Mouse (Mus musculus): Measurements from ENCODE around the gene Ugp2. TPM values are rescaled to one million over a fixed set of nuclear protein-coding genes. Genes with fewer than 3 reads are reported as not detected.

Gene Ugp2
- 69.3 and 72.5 TPM in 2 replicates for polyA plus RNA-seq (2014; fragmentation: Nextera tagmentation; extraction: Ambion mirVana)

DNA sequence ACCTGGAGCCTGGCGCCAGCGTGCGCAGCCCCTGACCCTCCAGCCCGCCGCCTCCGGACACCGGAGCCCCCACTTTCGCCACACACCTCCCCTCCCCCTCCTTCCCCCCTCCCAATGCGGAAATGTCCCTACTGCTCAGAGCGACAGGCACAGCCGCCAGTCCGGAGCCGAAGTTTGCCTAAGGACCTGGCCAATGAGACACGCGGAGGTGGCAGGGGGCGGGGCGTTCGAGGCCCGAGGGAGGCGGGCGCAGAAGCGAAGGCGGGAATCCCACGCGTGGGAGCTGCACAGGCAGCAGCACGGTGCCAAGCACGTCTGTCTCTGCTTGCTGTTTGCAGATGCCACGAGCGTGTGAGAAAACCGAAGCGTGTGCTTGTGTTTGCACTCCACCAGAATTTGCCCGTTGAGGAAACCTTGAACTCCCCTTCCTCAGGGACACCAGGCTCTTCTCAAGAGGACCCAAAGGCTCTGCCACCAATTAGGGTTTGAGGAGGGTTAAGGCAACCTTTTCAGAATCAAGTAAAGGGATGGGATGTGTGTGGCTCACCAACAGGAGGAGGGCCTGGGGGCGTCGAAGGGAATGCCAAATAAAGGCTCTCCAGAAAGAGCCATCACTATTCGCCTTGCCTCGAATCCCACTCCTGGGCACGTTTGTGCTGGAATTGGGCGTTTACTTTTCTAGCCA, at the start of gene Ugp2:
Gene Ugp2 (minus strand): TSS at position 80 of the 685 bp plus-strand sequence.
- no peaks in the 10 kb centered on the region for H3K36me3 ChIP-seq (ENCODE audit: control insufficient read depth, insufficient read depth, low read length)
- peak within 1 kb of the TSS; percentile 62 for H3K9ac ChIP-seq (ENCODE audit: low read length)
- no peaks in the 10 kb centered on the region for H3K9me3 ChIP-seq (ENCODE audit: control insufficient read depth, low read length)
- WGBS, result 6% methylated on average over 38 of the region's 38 CpGs
- peak within 1 kb of the TSS; percentile 80 for H3K27ac ChIP-seq (ENCODE audit: low read depth, low read length)
- peak within 1 kb of the TSS; percentile 48 for H3K4me2 ChIP-seq (ENCODE audit: low read depth)
- H3K4me1 ChIP-seq (ENCODE audit: control insufficient read depth, insufficient read depth, low read length), result peaks cover 12% of the 10 kb centered on the region; the same call in 1 of the 2 replicates
- DNase-seq (ENCODE audit: low spot score) (peak; percentile 96), ATAC-seq (ENCODE audit: insufficient read depth, low FRiP score, low TSS enrichment) (peak; percentile 97)
- H3K27me3 ChIP-seq (ENCODE audit: control insufficient read depth, insufficient read depth, low read length), result no peaks in the 10 kb centered on the region
- H3K4me3 ChIP-seq (ENCODE audit: low read depth, low read length), result peak within 1 kb of the TSS; percentile 63

DNA sequence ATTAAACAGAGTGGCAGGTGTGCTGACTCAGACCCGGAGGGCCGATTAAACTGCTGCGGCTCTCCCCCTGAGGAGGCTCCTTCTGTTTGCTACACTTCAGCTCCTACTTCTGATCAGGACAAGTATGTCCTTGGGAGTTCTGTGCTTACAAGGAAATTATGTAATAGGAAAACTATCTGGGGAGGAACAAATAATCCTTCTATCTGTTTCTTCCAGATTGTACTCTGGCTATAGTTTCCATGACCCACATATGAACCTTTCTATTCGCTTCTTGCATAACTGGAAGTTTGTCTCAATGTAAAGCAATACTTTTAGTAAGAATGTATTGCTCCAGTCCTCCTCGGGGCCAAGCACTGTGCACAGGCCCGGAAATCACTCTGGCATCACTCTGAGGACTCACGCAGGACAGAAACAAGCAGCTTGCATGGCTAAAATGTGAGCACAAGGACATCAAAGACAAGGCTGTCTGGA, 43.9 kb upstream of the Ugp2 start:
- H3K4me2 ChIP-seq (ENCODE audit: low read depth), result no peak overlapping the region
- no peak overlapping the region for H3K27ac ChIP-seq (ENCODE audit: low read depth, low read length)
- no peaks in the 10 kb centered on the region for H3K27me3 ChIP-seq (ENCODE audit: control insufficient read depth, insufficient read depth, low read length)
- H3K9me3 ChIP-seq (ENCODE audit: control insufficient read depth, low read length), result no peaks in the 10 kb centered on the region
- H3K4me3 ChIP-seq (ENCODE audit: low read depth, low read length), result no peak overlapping the region
- 66% methylated on average over 7 of the region's 7 CpGs for WGBS
- H3K36me3 ChIP-seq (ENCODE audit: control insufficient read depth, insufficient read depth, low read length), result no peaks in the 10 kb centered on the region
- no peaks in the 10 kb centered on the region for H3K4me1 ChIP-seq (ENCODE audit: control insufficient read depth, insufficient read depth, low read length)
- ATAC-seq (ENCODE audit: insufficient read depth, low FRiP score, low TSS enrichment) (no peak), DNase-seq (ENCODE audit: low spot score) (no peak)
- H3K9ac ChIP-seq (ENCODE audit: low read length), result no peak overlapping the region

DNA sequence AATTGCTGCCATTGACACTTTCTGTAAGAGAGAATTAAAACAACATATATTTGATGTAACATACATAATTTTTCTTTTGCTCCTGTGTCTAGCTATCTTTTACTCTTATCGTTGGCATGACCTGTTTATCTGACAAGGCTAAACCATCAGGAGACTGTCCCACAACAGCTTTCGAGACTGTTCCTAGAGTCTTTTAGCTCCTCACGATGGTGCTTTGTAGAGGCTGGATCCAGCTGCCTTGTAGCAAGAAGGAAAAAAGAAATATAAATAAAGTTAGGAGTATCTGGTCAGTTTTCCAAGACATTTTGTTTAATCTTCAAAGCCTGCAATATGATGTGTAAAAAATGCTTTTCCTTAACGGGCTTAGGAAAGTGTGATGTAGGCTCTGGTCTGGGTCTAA, 35.7 kb upstream of the Ugp2 start:
- Histone ChIP-seq H3K4me1 (ENCODE audit: control insufficient read depth, insufficient read depth, low read length) (no peaks in the 10 kb centered on the region), H3K36me3 (ENCODE audit: control insufficient read depth, insufficient read depth, low read length) (no peaks in the 10 kb centered on the region), H3K4me3 (ENCODE audit: low read depth, low read length) (no peak overlapping the region), H3K9ac (ENCODE audit: low read length) (no peak overlapping the region), H3K27ac (ENCODE audit: low read depth, low read length) (no peak overlapping the region), H3K27me3 (ENCODE audit: control insufficient read depth, insufficient read depth, low read length) (no peaks in the 10 kb centered on the region), H3K4me2 (ENCODE audit: low read depth) (no peak overlapping the region), H3K9me3 (ENCODE audit: control insufficient read depth, low read length) (no peaks in the 10 kb centered on the region)
- DNase-seq (ENCODE audit: low spot score) (no peak), ATAC-seq (ENCODE audit: insufficient read depth, low FRiP score, low TSS enrichment) (no peak)
- 88% methylated on average over 4 of the region's 4 CpGs for WGBS

DNA sequence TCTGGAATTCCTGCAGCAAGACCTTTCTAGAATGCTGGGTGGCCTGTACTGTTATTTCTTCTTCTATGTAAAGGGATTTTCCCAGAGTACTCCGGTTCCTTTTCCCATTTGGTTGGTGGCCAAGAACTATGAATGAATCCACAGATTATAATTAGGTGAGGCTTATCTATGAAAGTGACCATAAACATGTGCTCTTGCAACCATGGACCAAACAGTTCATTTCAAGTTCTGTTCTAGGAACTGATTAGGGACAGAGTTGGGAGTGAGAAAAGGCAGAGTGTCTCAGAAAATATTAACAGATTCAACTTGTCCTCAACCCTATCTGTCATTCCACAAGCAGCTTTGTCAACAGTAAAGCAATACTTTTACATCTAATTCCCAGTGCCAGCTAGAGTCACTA, 35.1 kb upstream of the Ugp2 start:
- Histone ChIP-seq H3K4me2 (ENCODE audit: low read depth) (no peak overlapping the region), H3K9me3 (ENCODE audit: control insufficient read depth, low read length) (no peaks in the 10 kb centered on the region), H3K27me3 (ENCODE audit: control insufficient read depth, insufficient read depth, low read length) (no peaks in the 10 kb centered on the region), H3K4me3 (ENCODE audit: low read depth, low read length) (no peak overlapping the region), H3K36me3 (ENCODE audit: control insufficient read depth, insufficient read depth, low read length) (no peaks in the 10 kb centered on the region), H3K4me1 (ENCODE audit: control insufficient read depth, insufficient read depth, low read length) (no peaks in the 10 kb centered on the region), H3K27ac (ENCODE audit: low read depth, low read length) (no peak overlapping the region), H3K9ac (ENCODE audit: low read length) (no peak overlapping the region)
- no peak for DNase-seq (ENCODE audit: low spot score)
- ATAC-seq (ENCODE audit: insufficient read depth, low FRiP score, low TSS enrichment), result no peak
- WGBS, result 93% methylated on average over 1 of the region's 1 CpGs

DNA sequence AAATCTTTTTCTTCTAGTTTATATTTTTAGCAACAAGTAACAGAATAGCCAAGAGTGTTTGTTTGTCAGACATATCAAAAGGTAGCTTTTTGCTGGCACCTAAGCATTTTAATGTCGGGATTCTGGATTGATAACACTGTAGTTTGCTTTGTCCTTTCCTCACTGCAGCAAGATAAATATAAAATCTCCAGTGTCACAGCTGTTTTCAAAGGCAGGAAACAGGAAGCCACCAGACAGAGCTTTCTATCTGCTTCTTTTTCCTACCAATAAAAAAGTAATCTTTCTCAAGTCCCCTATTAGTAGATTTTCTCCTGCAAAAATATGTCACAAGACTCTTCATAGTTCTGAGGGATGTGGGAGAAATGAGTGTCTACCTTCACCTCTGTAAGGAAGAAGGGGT, 32.9 kb upstream of the Ugp2 start:
- Histone ChIP-seq H3K27ac (ENCODE audit: low read depth, low read length) (no peak overlapping the region), H3K4me1 (ENCODE audit: control insufficient read depth, insufficient read depth, low read length) (no peaks in the 10 kb centered on the region), H3K4me2 (ENCODE audit: low read depth) (no peak overlapping the region), H3K9ac (ENCODE audit: low read length) (no peak overlapping the region), H3K9me3 (ENCODE audit: control insufficient read depth, low read length) (no peaks in the 10 kb centered on the region), H3K4me3 (ENCODE audit: low read depth, low read length) (no peak overlapping the region), H3K36me3 (ENCODE audit: control insufficient read depth, insufficient read depth, low read length) (no peaks in the 10 kb centered on the region), H3K27me3 (ENCODE audit: control insufficient read depth, insufficient read depth, low read length) (no peaks in the 10 kb centered on the region)
- ATAC-seq (ENCODE audit: insufficient read depth, low FRiP score, low TSS enrichment), result no peak
- WGBS, result 80% methylated on average over 1 of the region's 1 CpGs
- DNase-seq (ENCODE audit: low spot score), result no peak

DNA sequence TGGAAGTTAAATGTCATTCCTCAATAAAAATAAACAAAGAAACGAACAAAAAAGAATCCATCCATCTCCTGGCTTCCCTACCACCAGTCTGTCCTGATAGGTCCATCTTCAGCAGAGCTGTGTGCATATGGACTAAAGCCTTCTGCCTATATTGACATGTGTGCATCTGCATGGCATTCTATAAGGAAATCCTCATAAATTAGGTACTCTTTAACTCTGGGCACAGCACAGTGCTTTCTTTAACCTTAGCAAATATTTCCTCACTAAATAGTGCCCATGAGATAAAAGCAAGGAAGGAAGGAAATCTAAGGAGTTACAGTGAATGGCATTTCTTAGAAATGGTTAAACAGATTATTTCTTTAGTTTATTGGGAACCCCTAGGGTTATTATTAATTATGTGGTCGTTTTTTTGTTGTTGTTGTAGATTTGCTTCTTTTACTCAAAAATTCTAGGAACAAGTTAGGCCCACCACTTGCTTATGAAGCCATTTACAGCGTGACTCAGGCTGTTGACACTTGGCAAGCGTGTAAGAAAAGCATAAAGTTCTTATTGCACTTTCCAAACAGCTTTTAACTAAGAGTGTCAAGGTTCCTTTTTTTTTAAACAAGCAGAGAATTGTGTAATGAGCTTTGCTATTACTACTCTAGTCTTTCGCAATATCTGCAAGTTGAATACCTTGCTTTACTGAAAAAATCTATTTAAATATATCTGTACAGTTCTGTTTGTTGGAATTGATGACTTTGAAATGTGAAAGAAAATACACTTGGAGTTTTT, 31.7 kb upstream of the Ugp2 start:
- Histone ChIP-seq H3K4me1 (ENCODE audit: control insufficient read depth, insufficient read depth, low read length) (no peaks in the 10 kb centered on the region), H3K36me3 (ENCODE audit: control insufficient read depth, insufficient read depth, low read length) (no peaks in the 10 kb centered on the region), H3K27me3 (ENCODE audit: control insufficient read depth, insufficient read depth, low read length) (no peaks in the 10 kb centered on the region), H3K9me3 (ENCODE audit: control insufficient read depth, low read length) (no peaks in the 10 kb centered on the region), H3K4me2 (ENCODE audit: low read depth) (no peak overlapping the region), H3K9ac (ENCODE audit: low read length) (no peak overlapping the region), H3K4me3 (ENCODE audit: low read depth, low read length) (no peak overlapping the region), H3K27ac (ENCODE audit: low read depth, low read length) (no peak overlapping the region)
- ATAC-seq (ENCODE audit: insufficient read depth, low FRiP score, low TSS enrichment), result no peak
- 77% methylated on average over 5 of the region's 5 CpGs for WGBS
- no peak for DNase-seq (ENCODE audit: low spot score)

DNA sequence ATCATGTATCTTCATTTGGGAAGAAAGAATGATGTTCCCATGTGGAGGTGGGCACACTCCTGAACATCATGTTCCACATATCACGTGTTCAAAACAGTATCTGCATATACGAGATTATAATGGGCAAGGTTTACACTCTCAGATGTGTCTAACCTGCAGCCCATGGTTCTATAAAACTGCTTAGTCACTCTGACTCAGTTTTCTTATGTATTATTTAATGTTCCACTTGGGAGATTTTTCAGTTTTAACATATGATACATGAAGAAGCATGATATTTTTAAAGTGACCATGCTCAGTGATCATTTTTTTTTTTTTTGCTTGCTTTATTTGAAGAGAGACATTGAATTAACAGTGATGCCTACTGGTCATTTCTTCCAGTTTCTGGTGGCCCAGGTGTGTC, 30.2 kb upstream of the Ugp2 start:
- no peak overlapping the region for H3K27ac ChIP-seq (ENCODE audit: low read depth, low read length)
- H3K4me3 ChIP-seq (ENCODE audit: low read depth, low read length), result no peak overlapping the region
- DNase-seq (ENCODE audit: low spot score) (no peak), ATAC-seq (ENCODE audit: insufficient read depth, low FRiP score, low TSS enrichment) (no peak)
- H3K4me2 ChIP-seq (ENCODE audit: low read depth), result no peak overlapping the region
- no peak overlapping the region for H3K9ac ChIP-seq (ENCODE audit: low read length)
- WGBS, result 88% methylated on average over 2 of the region's 2 CpGs
- no peaks in the 10 kb centered on the region for H3K36me3 ChIP-seq (ENCODE audit: control insufficient read depth, insufficient read depth, low read length)
- H3K27me3 ChIP-seq (ENCODE audit: control insufficient read depth, insufficient read depth, low read length), result no peaks in the 10 kb centered on the region
- H3K4me1 ChIP-seq (ENCODE audit: control insufficient read depth, insufficient read depth, low read length), result no peaks in the 10 kb centered on the region
- no peaks in the 10 kb centered on the region for H3K9me3 ChIP-seq (ENCODE audit: control insufficient read depth, low read length)

DNA sequence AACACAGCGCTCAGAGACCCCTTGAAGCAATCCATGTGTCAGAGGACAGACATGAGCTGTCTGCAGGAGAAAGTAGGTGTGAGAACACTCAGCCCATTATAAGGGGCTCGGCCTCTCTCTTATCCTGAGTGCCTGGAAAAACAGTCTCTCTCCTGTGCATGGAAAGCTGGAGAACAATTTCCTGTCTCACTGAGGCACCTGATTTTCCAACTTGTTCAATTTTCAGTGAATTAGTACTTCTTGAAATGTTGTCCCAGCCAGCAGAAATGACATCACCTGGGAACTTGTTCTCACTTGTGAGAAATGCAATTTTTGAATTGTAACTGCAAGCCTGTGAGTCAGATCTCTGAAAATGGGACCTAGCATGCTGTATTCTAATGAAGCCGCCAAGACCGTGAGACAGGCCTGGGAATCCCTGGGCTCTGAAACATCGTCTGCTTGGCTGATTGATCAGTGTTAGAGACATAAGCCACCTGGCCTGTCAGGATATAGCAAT, 28.2 kb upstream of the Ugp2 start:
- H3K27ac ChIP-seq (ENCODE audit: low read depth, low read length), result no peak overlapping the region
- H3K4me3 ChIP-seq (ENCODE audit: low read depth, low read length), result no peak overlapping the region
- H3K4me1 ChIP-seq (ENCODE audit: control insufficient read depth, insufficient read depth, low read length), result no peaks in the 10 kb centered on the region
- ATAC-seq (ENCODE audit: insufficient read depth, low FRiP score, low TSS enrichment), result no peak
- 54% methylated on average over 5 of the region's 5 CpGs for WGBS
- H3K9ac ChIP-seq (ENCODE audit: low read length), result no peak overlapping the region
- no peak overlapping the region for H3K4me2 ChIP-seq (ENCODE audit: low read depth)
- no peaks in the 10 kb centered on the region for H3K27me3 ChIP-seq (ENCODE audit: control insufficient read depth, insufficient read depth, low read length)
- peak; percentile 15 for DNase-seq (ENCODE audit: low spot score)
- H3K36me3 ChIP-seq (ENCODE audit: control insufficient read depth, insufficient read depth, low read length), result no peaks in the 10 kb centered on the region
- H3K9me3 ChIP-seq (ENCODE audit: control insufficient read depth, low read length), result no peaks in the 10 kb centered on the region
